8 mouse cellular contexts compared by ENCODE assay signal in genomic region chr11:98035977-98036377, GRCm38 (mm10). TPM values are rescaled to one million over a fixed set of nuclear protein-coding genes. Genes with fewer than 3 reads are reported as not detected.
A peak's percentile ranks its signal among the peaks of the same experiment; 100 is the strongest.
DNase-seq lines count a peak whose midpoint lies in the region; ATAC-seq and TF ChIP-seq lines count a peak whose summit lies in the region.

No protein-coding gene starts in this region.

- peak overlapping the region; percentile 57 for H3K4me3 ChIP-seq in forebrain, embryonic 10.5 days
- peak overlapping the region; percentile 33 for H3K4me3 ChIP-seq in hindbrain, embryonic 15.5 days
- H3K4me3 ChIP-seq in small intestine, adult 2 months (ENCODE audit: low read depth, low read length) = peak overlapping the region; percentile 4; the same call in 1 of the 2 replicates
- H3K4me3 ChIP-seq in thymus, adult 2 months (ENCODE audit: control insufficient read depth, insufficient read depth, low read length) = no peak overlapping the region

- peak overlapping the region; percentile 78 for H3K27ac ChIP-seq in forebrain, embryonic 10.5 days
- peak overlapping the region; percentile 23 for H3K27ac ChIP-seq in hindbrain, embryonic 15.5 days (replicated peaks)
- no peak overlapping the region for H3K27ac ChIP-seq in small intestine, adult 2 months (ENCODE audit: insufficient read depth, low read depth, low read length)
- H3K27ac ChIP-seq in thymus, adult 2 months (ENCODE audit: control insufficient read depth, insufficient read depth, low read length) = no peak overlapping the region

- H3K9me3 ChIP-seq in forebrain, embryonic 10.5 days = no peaks in the 10 kb centered on the region
- no peaks in the 10 kb centered on the region for H3K9me3 ChIP-seq in hindbrain, embryonic 15.5 days

- ATAC-seq in hindbrain, embryonic 15.5 days (ENCODE audit: low FRiP score, low read depth) = peak; percentile 62

- peak overlapping the region; percentile 37 for H3K9ac ChIP-seq in hindbrain, embryonic 15.5 days

- peak; percentile 57 for DNase-seq in kidney, postnatal 10 days
- no peak for DNase-seq in kidney, adult 8-10 months
- DNase-seq in adrenal gland, postnatal 36 days = peak; percentile 52 to 75
- peak; percentile 57 for DNase-seq in forebrain, embryonic 10.5 days (ENCODE audit: extremely low spot score, low spot score)
- DNase-seq in lung, postnatal 10 days = peak; percentile 57
- no peak for DNase-seq in thymus, adult 2 months

- TF ChIP-seq CTCF in small intestine, adult 2 months (IDR thresholded peaks at IDR 0.05; ENCODE audit: extremely low read depth, insufficient read length, insufficient replicate concordance, low read depth, low read length) = no peak
- TF ChIP-seq CTCF in thymus, adult 2 months (IDR thresholded peaks at IDR 0.05; ENCODE audit: borderline replicate concordance, control insufficient read depth, extremely low read depth, insufficient read depth, low read length, poor library complexity) = no peak

- H3K4me1 ChIP-seq in forebrain, embryonic 10.5 days = peaks cover 27% of the 10 kb centered on the region
- peaks cover 25% of the 10 kb centered on the region for H3K4me1 ChIP-seq in hindbrain, embryonic 15.5 days (replicated peaks)
- no peaks in the 10 kb centered on the region; the same call in 1 of the 2 replicates for H3K4me1 ChIP-seq in small intestine, adult 2 months (ENCODE audit: control insufficient read depth, insufficient read depth, insufficient read length, low read length)
- no peaks in the 10 kb centered on the region; the same call in 1 of the 2 replicates for H3K4me1 ChIP-seq in thymus, adult 2 months (replicated peaks; ENCODE audit: control insufficient read depth, insufficient read depth, low read length)

- no peak for TF ChIP-seq POLR2A in small intestine, adult 2 months (IDR thresholded peaks at IDR 0.05; ENCODE audit: low read depth, low read length)
- TF ChIP-seq POLR2A in thymus, adult 2 months (IDR thresholded peaks at IDR 0.05; ENCODE audit: control insufficient read depth, extremely low read depth, insufficient read depth, low read length, poor library complexity) = no peak

- peaks cover 9% of the 10 kb centered on the region for H3K36me3 ChIP-seq in forebrain, embryonic 10.5 days (replicated peaks)
- peaks cover 4% of the 10 kb centered on the region for H3K36me3 ChIP-seq in hindbrain, embryonic 15.5 days
- H3K36me3 ChIP-seq in small intestine, adult 2 months (ENCODE audit: control insufficient read depth, insufficient read depth, low read length) = no peaks in the 10 kb centered on the region
- peaks cover 1% of the 10 kb centered on the region for H3K36me3 ChIP-seq in thymus, adult 2 months (ENCODE audit: control insufficient read depth, insufficient read depth, low read length)

- peak overlapping the region; percentile 64 for H3K4me2 ChIP-seq in hindbrain, embryonic 15.5 days

- H3K27me3 ChIP-seq in forebrain, embryonic 10.5 days (ENCODE audit: poor library complexity, severe bottlenecking) = peaks cover 39% of the 10 kb centered on the region
- H3K27me3 ChIP-seq in hindbrain, embryonic 15.5 days = no peaks in the 10 kb centered on the region
- peaks cover 17% of the 10 kb centered on the region for H3K27me3 ChIP-seq in small intestine, adult 2 months (ENCODE audit: control insufficient read depth, insufficient read depth, low read length)
- H3K27me3 ChIP-seq in thymus, adult 2 months (ENCODE audit: control insufficient read depth, insufficient read depth, low read length) = peaks cover 3% of the 10 kb centered on the region; the same call in 1 of the 2 replicates

- under 1% methylated on average over 27 of the region's 27 CpGs for WGBS in forebrain, embryonic 10.5 days
- WGBS in hindbrain, embryonic 15.5 days = under 1% methylated on average over 27 of the region's 27 CpGs
- 2% methylated on average over 26 of the region's 27 CpGs for WGBS in small intestine, adult 2 months
- 2% methylated on average over 27 of the region's 27 CpGs for WGBS in thymus, adult 2 months

RNA-seq across cellular contexts. Expression of gene Rpl19, which starts 9.5 kb away (rescaled TPM):
- 1,000 to 10,000 TPM; 1,174 to 1,217 TPM for total RNA-seq in adrenal gland, postnatal 36 days (2021)
- polyA plus RNA-seq in forebrain, embryonic 10.5 days (2016; fragmentation: Nextera tagmentation; extraction: Ambion mirVana) = 1,192 and 1,195 TPM in 2 replicates
- polyA plus RNA-seq in hindbrain, embryonic 15.5 days (2015; fragmentation: Nextera tagmentation; extraction: Ambion mirVana) = 632 and 657 TPM in 2 replicates
- polyA plus RNA-seq in small intestine, adult 2 months (2012; rRNA removed) = 393 and 501 TPM in 2 replicates
- 1,012 and 1,033 TPM in 2 replicates for polyA plus RNA-seq in thymus, adult 2 months (2012; rRNA removed)

RNA-seq across cellular contexts. Expression of gene Cacnb1, which starts 13.1 kb away (rescaled TPM):
- 1 to 10 TPM; 6.9 to 8.4 TPM for total RNA-seq in adrenal gland, postnatal 36 days (2021)
- 5.3 and 6.0 TPM in 2 replicates for polyA plus RNA-seq in forebrain, embryonic 10.5 days (2016; fragmentation: Nextera tagmentation; extraction: Ambion mirVana)
- polyA plus RNA-seq in hindbrain, embryonic 15.5 days (2015; fragmentation: Nextera tagmentation; extraction: Ambion mirVana) = 62.2 and 70.1 TPM in 2 replicates
- 3.2 and 5.7 TPM in 2 replicates for polyA plus RNA-seq in small intestine, adult 2 months (2012; rRNA removed)
- polyA plus RNA-seq in thymus, adult 2 months (2012; rRNA removed) = 27.1 and 32.9 TPM in 2 replicates

RNA-seq across cellular contexts. Expression of gene Stac2, which starts 17.3 kb away (rescaled TPM):
- total RNA-seq in adrenal gland, postnatal 36 days (2021) = 1 to 10 TPM; 1.7 to 6.9 TPM
- 0.32 and 0.42 TPM in 2 replicates for polyA plus RNA-seq in forebrain, embryonic 10.5 days (2016; fragmentation: Nextera tagmentation; extraction: Ambion mirVana)
- 6.4 and 9.7 TPM in 2 replicates for polyA plus RNA-seq in hindbrain, embryonic 15.5 days (2015; fragmentation: Nextera tagmentation; extraction: Ambion mirVana)
- polyA plus RNA-seq in small intestine, adult 2 months (2012; rRNA removed) = 0.87 and 0.91 TPM in 2 replicates
- 0.50 and 0.55 TPM in 2 replicates for polyA plus RNA-seq in thymus, adult 2 months (2012; rRNA removed)

RNA-seq across cellular contexts. Expression of gene Arl5c, which starts 40.0 kb away (rescaled TPM):
- under 1 TPM; 0.76 to 0.92 TPM for total RNA-seq in adrenal gland, postnatal 36 days (2021)
- 15.2 and 17.6 TPM in 2 replicates for polyA plus RNA-seq in forebrain, embryonic 10.5 days (2016; fragmentation: Nextera tagmentation; extraction: Ambion mirVana)
- 12.9 and 13.7 TPM in 2 replicates for polyA plus RNA-seq in hindbrain, embryonic 15.5 days (2015; fragmentation: Nextera tagmentation; extraction: Ambion mirVana)
- 0.55 and 1.1 TPM in 2 replicates for polyA plus RNA-seq in small intestine, adult 2 months (2012; rRNA removed)
- polyA plus RNA-seq in thymus, adult 2 months (2012; rRNA removed) = 181 and 217 TPM in 2 replicates

RNA-seq across cellular contexts. Expression of gene Plxdc1, which starts 49.7 kb away (rescaled TPM):
- total RNA-seq in adrenal gland, postnatal 36 days (2021) = 10 to 100 TPM in 1 of 2 experiments, 1 to 10 TPM in 1; 7.1 to 17.2 TPM
- polyA plus RNA-seq in forebrain, embryonic 10.5 days (2016; fragmentation: Nextera tagmentation; extraction: Ambion mirVana) = 0.11 and 0.16 TPM in 2 replicates
- polyA plus RNA-seq in hindbrain, embryonic 15.5 days (2015; fragmentation: Nextera tagmentation; extraction: Ambion mirVana) = 1.4 and 1.5 TPM in 2 replicates
- polyA plus RNA-seq in small intestine, adult 2 months (2012; rRNA removed) = 1.1 and 1.6 TPM in 2 replicates
- 77.5 and 94.1 TPM in 2 replicates for polyA plus RNA-seq in thymus, adult 2 months (2012; rRNA removed)

Comparison
In these comparisons a context has a peak if more than half of its experiments do, and no peak if none do; other contexts are left out.
1. DNase-seq: peak in kidney, postnatal 10 days (single experiment), adrenal gland, postnatal 36 days (2 of 2), forebrain, embryonic 10.5 days (single experiment) and lung, postnatal 10 days (single experiment); none in kidney, adult 8-10 months (0 of 2) and thymus, adult 2 months (single experiment).
2. H3K27ac ChIP-seq: peak in forebrain, embryonic 10.5 days (single experiment) and hindbrain, embryonic 15.5 days (single experiment); none in small intestine, adult 2 months (single experiment) and thymus, adult 2 months (single experiment).